Mouse (Mus musculus): ENCODE data around the gene Tanc2.

- no peak for TF ChIP-seq CTCF (IDR thresholded peaks at IDR 0.05)
- TF ChIP-seq EP300 (IDR thresholded peaks at IDR 0.05) = peak; percentile 50; the same call in 1 of the 2 replicates
Measured at GRCm38 (mm10) chr11:105943133-105944102, 353.6 kb downstream of the Tanc2 start.

All from lung, postnatal 0 days (tissue).